Mouse (Mus musculus) cerebellum, adult 2 months (tissue): ENCODE results near the gene Zmiz2. TPM values are rescaled to one million over a fixed set of nuclear protein-coding genes. Genes with fewer than 3 reads are reported as not detected.
"Not testable (repeated sequence)": the region's sequence is repeated elsewhere in the genome, so short reads cannot be mapped to it uniquely, and the experiment has no call there.

ENCODE experiments used
- DNase-seq, 2 experiments: peaks; one replicate each; pipeline ENCODE4 v3.0.0; 2021
- H3K27ac ChIP-seq: fragments of 200-500 bp; 2 replicates; pipeline ENCODE4 v1.5.1; 2012; ENCODE audit warnings: low read length, control low read depth, inconsistent platforms; ENCODE audit not compliant: insufficient read depth
- H3K27me3 ChIP-seq: fragments of 200-500 bp; 2 replicates; pipeline ENCODE4 v1.6.1; 2012; ENCODE audit warnings: inconsistent platforms, mild to moderate bottlenecking, low read length, moderate library complexity; ENCODE audit not compliant: control insufficient read depth, insufficient read depth
- H3K4me1 ChIP-seq: fragments of 200-500 bp; 2 replicates; pipeline ENCODE4 v1.6.1; 2011; ENCODE audit warnings: low read length; ENCODE audit not compliant: control insufficient read depth, insufficient read depth
- H3K4me3 ChIP-seq: fragments of 200-500 bp; replicated peaks from 2 replicates; pipeline ENCODE3; 2011; ENCODE audit warnings: mild to moderate bottlenecking, low read depth, low read length, control low read depth; ENCODE audit not compliant: insufficient read depth
- CTCF ChIP-seq: fragments of 200-500 bp; IDR thresholded peaks from 2 replicates; pipeline ENCODE4 v1.5.1; 2011; ENCODE audit warnings: low read depth, mild to moderate bottlenecking, control low read depth, low read length, moderate library complexity, borderline replicate concordance; ENCODE audit not compliant: insufficient read depth
- POLR2A ChIP-seq: fragments of 200-500 bp; IDR thresholded peaks from 2 replicates; pipeline ENCODE4 v1.6.1; 2011; ENCODE audit warnings: low read length, control low read depth, borderline replicate concordance; ENCODE audit not compliant: insufficient read depth
- WGBS: fragments of 180-500 bp; shearing (Covaris S2); methylation state at CpG from one replicate; pipeline ENCODE4 v1.1.7; 2018; 5-methylcytosine and 5-hydroxymethylcytosine counted together
- polyA plus RNA-seq: library from polyadenylated mRNA; depleted of rRNA; stranded (reverse); fragments of >200 nt; gene quantifications from 2 replicates; pipeline ENCODE4 v1.2.3, GENCODE M21; 2012

Gene Zmiz2
- polyA plus RNA-seq, 1 experiment: 90.4 TPM

DNA sequence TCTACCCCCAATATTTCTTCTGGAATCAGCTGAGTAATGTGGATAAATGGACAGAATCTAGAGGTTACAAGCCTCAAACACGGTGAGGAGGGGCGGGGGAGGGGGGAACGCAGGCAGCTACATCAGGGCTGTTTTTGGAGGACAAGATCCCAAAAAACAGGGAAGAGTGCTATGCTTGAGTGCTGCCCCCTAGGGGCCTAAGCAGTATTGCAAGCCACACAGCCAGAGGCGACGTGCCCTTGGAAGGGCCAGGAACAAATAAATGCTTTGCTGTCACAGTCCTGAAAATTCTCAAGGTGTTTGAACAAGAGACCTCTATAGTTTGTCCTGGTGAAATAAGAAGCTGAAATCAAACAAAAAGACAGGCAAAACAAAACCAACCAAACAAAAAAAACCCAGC is 22.8 kb downstream of the Zmiz2 start:
- Histone ChIP-seq H3K4me1 (peaks cover 5% of the 10 kb centered on the region), H3K4me3 (no peak overlapping the region), H3K27ac (no peak overlapping the region), H3K27me3 (no peaks in the 10 kb centered on the region)
- peak; percentile 77 to 87 for DNase-seq
- TF ChIP-seq CTCF (peak; percentile 85), POLR2A (no peak)
- WGBS: 2% methylated on average over 5 of the region's 5 CpGs

DNA sequence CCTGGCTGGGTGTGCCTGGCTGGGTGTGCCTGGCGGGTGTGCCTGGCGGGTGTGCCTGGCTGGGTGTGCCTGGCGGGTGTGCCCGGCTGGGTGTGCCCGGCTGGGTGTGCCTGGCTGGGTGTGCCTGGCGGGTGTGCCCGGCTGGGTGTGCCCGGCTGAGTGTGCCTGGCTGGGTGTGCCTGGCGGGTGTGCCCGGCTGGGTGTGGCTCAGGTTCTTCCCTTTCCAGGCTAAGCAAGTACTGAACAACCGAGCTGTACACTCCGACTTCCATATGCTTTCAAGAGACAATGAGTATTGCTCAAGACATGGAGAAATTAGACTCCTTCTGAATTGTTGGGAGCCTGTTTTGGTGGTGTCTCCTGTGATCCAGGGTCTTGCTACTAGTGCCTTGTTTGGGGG is 24.4 kb downstream of the Zmiz2 start:
- Histone ChIP-seq H3K4me1 (peaks cover 5% of the 10 kb centered on the region; the same call in 1 of the 2 replicates), H3K27me3 (no peaks in the 10 kb centered on the region), H3K27ac (no peak overlapping the region), H3K4me3 (no peak overlapping the region)
- WGBS: 90% methylated on average over 12 of the region's 12 CpGs
- no peak for DNase-seq
- TF ChIP-seq CTCF: no peak
- no peak for TF ChIP-seq POLR2A

DNA sequence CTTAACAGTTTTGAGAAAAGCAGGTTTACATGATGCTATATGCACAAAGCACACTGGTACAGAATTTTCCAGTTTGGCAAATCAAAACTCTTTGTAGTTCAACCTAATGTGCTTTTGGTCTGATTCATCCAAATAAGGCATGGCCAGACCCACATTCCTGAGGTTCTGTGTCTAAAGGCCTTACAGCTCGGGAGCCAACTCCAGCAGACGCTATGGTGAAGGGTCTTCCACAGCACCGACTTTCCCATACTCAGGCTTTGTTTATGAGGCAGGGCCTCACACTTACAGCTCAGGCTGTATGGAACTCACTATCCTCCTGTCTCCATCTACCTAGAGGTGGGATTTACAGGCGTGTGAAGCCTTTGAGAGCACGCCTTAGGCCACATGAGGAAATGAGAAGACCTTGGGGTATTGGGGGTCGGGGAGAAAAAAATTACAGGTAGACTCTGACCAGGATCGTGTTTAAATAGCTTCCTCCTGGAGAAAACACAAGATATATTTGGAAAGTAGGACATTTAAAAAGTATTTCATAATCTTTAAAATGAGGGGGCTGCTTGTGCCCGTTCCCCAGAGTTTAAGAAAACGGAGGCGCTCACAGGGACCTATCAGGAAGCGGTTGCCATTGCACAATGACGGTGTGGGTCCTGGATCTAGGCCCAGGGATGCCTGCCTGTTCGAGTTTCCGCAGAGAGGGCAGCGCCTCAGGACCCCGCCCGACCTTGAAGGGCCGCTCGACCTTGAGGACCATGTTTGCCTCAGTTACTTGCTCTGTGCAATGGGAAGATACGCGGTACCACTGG is 26.1 kb downstream of the Zmiz2 start, which contains the start of gene Ppia:
Gene Ppia, plus strand, starts transcription at position 693 of the 800 bp plus-strand sequence.
- DNase-seq: peak in 1 of 2 experiments; percentile 32
- H3K27ac ChIP-seq: peak within 1 kb of the TSS; percentile 100
- no peaks in the 10 kb centered on the region for H3K27me3 ChIP-seq
- 16% methylated on average over 21 of the region's 21 CpGs for whole genome bisulfite sequencing
- TF ChIP-seq CTCF (no peak), POLR2A (no peak)
- H3K4me1 ChIP-seq: peaks cover 5% of the 10 kb centered on the region; the same call in 1 of the 2 replicates
- H3K4me3 ChIP-seq: peak within 1 kb of the TSS; percentile 95

DNA sequence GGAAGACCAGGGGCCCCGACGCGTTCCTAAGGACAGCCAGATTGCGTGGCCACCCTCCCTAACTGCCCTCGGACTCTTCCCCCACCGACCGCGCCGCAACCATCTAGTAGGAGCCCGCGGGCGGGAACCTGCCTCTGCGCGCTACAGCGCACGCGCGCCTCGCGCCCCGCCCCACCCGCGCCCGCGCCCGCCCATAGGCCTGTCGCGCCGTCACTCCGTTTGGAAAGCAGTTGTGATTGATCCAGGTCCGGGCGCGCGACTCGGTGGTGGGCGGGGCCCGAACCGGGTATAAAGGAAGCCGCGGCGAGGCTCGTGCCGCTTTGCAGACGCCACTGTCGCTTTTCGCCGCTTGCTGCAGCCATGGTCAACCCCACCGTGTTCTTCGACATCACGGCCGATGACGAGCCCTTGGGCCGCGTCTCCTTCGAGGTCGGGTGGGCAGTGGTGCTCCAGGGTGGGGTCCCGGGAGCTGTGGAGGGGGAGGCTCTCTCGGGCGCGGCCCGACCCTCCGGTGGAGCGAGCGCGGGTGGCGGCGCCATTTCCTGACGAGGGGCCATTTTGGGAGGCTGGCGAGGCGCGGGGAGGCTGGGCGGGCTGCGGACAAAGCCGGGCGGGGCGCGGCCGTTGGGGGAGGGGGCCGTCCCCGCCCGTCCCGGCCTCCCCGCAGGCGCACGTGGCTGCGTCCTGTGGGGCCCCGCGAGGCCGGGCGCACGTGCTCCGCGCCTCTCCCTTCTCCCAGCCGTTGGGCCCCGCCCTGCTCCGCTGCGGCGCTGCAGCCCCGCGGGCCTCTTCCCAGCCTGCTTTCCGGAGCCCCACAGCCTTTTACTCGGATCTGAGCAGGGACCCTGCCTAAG is 26.9 kb downstream of the Zmiz2 start:
- peak overlapping the region; percentile 100 for H3K27ac ChIP-seq
- peak overlapping the region; percentile 95 for H3K4me3 ChIP-seq
- H3K4me1 ChIP-seq: peaks cover 5% of the 10 kb centered on the region; the same call in 1 of the 2 replicates
- under 1% methylated on average over 93 of the region's 102 CpGs for WGBS
- DNase-seq: peak; percentile 98 to 100
- TF ChIP-seq CTCF (no peak), POLR2A (peak; percentile 92)
- H3K27me3 ChIP-seq: no peaks in the 10 kb centered on the region

DNA sequence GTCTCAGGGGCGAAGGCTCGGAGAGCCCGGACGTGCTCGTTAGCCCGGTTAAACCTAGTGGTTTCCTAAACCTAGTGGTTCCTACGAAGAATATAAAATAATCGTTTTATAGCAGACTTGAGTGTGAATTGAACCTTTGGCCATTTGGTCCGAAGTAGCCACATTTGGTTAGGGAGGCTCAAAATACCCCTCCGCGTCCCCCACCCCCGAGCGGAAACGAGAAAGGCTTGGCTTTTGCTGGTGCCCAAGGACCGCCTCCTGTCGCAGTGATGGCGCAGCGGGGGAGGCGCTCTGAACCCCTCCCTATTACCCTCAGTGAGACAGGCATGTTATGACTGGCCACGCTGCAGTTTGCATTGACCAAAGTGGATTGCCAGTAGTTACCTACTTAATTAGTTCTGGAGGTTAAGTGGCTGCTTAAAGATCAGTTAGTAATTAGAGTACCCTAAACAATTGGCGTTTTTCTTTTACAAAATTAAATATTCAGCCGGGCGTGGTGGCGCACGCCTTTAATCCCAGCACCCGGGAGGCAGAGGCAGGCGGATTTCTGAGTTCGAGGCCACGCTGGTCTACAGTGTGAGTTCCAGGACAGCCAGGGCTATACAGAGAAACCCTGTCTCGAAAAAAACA is 27.6 kb downstream of the Zmiz2 start:
- H3K27ac ChIP-seq: peak overlapping the region; percentile 79
- peaks cover 5% of the 10 kb centered on the region; the same call in 1 of the 2 replicates for H3K4me1 ChIP-seq
- H3K4me3 ChIP-seq: peak overlapping the region; percentile 83
- no peaks in the 10 kb centered on the region for H3K27me3 ChIP-seq
- no peak for TF ChIP-seq POLR2A
- no peak for TF ChIP-seq CTCF
- DNase-seq: peak; percentile 83 to 86
- WGBS: under 1% methylated on average over 30 of the region's 30 CpGs

DNA sequence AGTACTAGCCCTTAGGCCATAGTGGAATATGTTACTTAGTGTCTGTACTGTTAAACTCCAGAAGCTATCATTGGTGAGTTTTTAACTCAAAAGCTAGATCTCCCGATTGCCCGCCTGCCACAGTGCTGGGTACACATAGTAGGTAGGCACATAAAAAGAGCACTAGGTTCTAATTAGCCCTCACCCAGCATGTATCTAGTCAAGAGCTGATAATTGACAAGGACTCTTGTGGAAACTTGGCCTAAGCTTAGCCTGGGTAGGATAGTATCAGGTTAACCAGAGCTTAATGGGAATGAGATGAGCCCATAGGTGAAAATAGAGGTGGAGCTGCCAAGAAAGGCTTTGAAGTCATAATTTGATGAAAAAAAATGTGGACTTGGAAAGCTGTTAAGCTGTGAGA is 28.2 kb downstream of the Zmiz2 start:
- peak overlapping the region; percentile 47 for H3K4me3 ChIP-seq
- 23% methylated on average over 2 of the region's 2 CpGs for WGBS
- H3K27ac ChIP-seq: no peak overlapping the region
- H3K4me1 ChIP-seq: peaks cover 5% of the 10 kb centered on the region; the same call in 1 of the 2 replicates
- TF ChIP-seq CTCF (no peak), POLR2A (no peak)
- DNase-seq: peak in 1 of 2 experiments; percentile 6
- no peaks in the 10 kb centered on the region for H3K27me3 ChIP-seq

DNA sequence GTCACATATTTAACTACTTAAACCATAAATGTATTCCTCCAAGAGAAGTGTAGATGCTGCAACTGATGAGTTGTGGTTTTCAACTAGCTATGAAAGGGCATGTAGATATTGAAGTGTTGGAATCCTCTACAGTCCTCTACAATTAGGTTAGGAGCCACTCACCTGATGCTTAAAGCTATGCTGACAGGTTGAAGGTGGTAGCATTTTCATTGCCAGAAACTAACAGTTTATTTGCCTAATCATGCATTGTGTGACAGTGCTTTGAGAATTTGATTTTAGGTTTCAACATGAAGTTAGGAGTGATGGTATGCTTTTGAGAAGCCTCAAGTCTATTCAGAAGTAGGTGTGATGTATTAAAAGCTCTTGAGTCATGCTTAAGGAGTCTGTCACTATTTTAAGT is 28.6 kb downstream of the Zmiz2 start:
- TF ChIP-seq POLR2A: no peak
- no peak for TF ChIP-seq CTCF
- H3K4me3 ChIP-seq: no peak overlapping the region
- peaks cover 5% of the 10 kb centered on the region; the same call in 1 of the 2 replicates for H3K4me1 ChIP-seq
- H3K27ac ChIP-seq: no peak overlapping the region
- DNase-seq: no peak
- H3K27me3 ChIP-seq: no peaks in the 10 kb centered on the region

DNA sequence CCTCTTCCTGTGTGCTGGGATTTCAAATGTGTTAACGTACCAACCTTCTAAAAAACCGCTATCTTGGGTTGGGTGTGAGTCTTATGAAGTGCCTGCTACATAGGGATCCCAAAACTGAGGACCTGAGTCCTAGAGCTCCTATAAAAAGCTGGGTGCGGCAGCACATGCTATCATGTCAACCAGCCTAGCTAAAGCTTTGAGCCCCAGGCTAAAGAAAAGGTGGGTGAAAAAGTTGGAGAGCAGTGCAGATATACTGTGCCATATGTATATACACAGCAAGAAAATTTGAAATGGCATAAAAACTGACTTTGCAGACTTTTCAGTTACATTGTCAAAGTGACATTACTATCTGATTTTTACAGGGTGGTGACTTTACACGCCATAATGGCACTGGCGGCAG is 29.9 kb downstream of the Zmiz2 start:
- no peak overlapping the region for H3K4me3 ChIP-seq
- no peak for DNase-seq
- H3K27me3 ChIP-seq: no peaks in the 10 kb centered on the region
- TF ChIP-seq POLR2A (no peak), CTCF (no peak)
- 80% methylated on average over 5 of the region's 5 CpGs for WGBS
- H3K27ac ChIP-seq: no peak overlapping the region
- peaks cover 5% of the 10 kb centered on the region; the same call in 1 of the 2 replicates for H3K4me1 ChIP-seq

DNA sequence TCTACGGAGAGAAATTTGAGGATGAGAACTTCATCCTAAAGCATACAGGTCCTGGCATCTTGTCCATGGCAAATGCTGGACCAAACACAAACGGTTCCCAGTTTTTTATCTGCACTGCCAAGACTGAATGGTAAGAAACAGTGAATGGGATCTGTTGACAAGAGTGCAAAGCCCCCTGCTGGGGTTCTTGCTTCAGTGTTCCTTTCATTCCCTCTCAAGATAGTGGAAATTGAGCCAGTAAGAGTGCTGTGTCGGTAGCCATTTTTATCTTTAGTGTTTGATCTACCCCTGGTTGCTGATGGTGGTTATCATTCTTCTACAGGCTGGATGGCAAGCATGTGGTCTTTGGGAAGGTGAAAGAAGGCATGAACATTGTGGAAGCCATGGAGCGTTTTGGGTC is 30.3 kb downstream of the Zmiz2 start:
- H3K27me3 ChIP-seq, H3K4me3 ChIP-seq, H3K27ac ChIP-seq, H3K4me1 ChIP-seq: not testable (repeated sequence)
- 40% methylated on average over 4 of the region's 4 CpGs for WGBS
- peak in 1 of 2 experiments; percentile 9 for DNase-seq
